Comparison of ENCODE assay signal across 20 mouse cellular contexts in genomic region chr3:137897685-137898084, GRCm38 (mm10).
"Had no signal": no experiment of that assay in that cellular context is flagged by ENCODE, and none has a peak within 500 bp of the region (broad histone marks: within the 10 kb centered on the region; RNA-seq: fewer than 3 reads in every experiment).

No protein-coding gene starts in this region.

- H3K9me3 ChIP-seq: midbrain, embryonic 10.5 days; midbrain, embryonic 12.5 days; neural tube, embryonic 13.5 days; neural tube, embryonic 15.5 days; stomach, embryonic 15.5 days had no signal

- H3K27ac ChIP-seq: midbrain, embryonic 10.5 days; midbrain, embryonic 12.5 days; neural tube, embryonic 13.5 days; neural tube, embryonic 15.5 days; stomach, embryonic 15.5 days; stomach, postnatal 0 days had no signal

- H3K27me3 ChIP-seq: midbrain, embryonic 12.5 days; neural tube, embryonic 13.5 days; neural tube, embryonic 15.5 days; stomach, embryonic 15.5 days had no signal

- ATAC-seq: midbrain, embryonic 16.5 days had no signal

- H3K4me3 ChIP-seq: midbrain, embryonic 10.5 days; midbrain, embryonic 12.5 days; myocyte; neural tube, embryonic 13.5 days; neural tube, embryonic 15.5 days; stomach, embryonic 15.5 days had no signal

- DNase-seq: lung, adult 18-20 months; lung, embryonic 14.5 days; lung, postnatal 10 days; lung, postnatal 4 days; midbrain, embryonic 14.5 days; retina, postnatal 1 day; right cerebral cortex, adult 18-20 months; right cerebral cortex, postnatal 25 days; right cerebral cortex, postnatal 4 days; thymus, adult 2 months; thymus, postnatal 25 days; thymus, postnatal 4 days had no signal

- H3K9ac ChIP-seq: lung, embryonic 14.5 days; midbrain, embryonic 12.5 days; neural tube, embryonic 13.5 days; neural tube, embryonic 15.5 days; stomach, embryonic 15.5 days had no signal

- H3K4me1 ChIP-seq: midbrain, embryonic 10.5 days; midbrain, embryonic 12.5 days; neural tube, embryonic 15.5 days; stomach, embryonic 15.5 days had no signal
